Mouse (Mus musculus) bone marrow, adult 2 months (tissue): ENCODE measurements around the gene Gatad1.

Experiments used
- CTCF ChIP-seq: fragments of 200-500 bp; IDR thresholded peaks from 2 replicates; pipeline ENCODE4 v1.5.1; 2011; ENCODE audit warnings: low read length, control low read depth; ENCODE audit not compliant: control insufficient read depth, insufficient read depth
- POLR2A ChIP-seq: fragments of 200-500 bp; IDR thresholded peaks from 2 replicates; pipeline ENCODE4 v1.6.1; 2011; ENCODE audit warnings: low read depth, mild to moderate bottlenecking, control low read depth, low read length, borderline replicate concordance; ENCODE audit not compliant: control insufficient read depth

DNA sequence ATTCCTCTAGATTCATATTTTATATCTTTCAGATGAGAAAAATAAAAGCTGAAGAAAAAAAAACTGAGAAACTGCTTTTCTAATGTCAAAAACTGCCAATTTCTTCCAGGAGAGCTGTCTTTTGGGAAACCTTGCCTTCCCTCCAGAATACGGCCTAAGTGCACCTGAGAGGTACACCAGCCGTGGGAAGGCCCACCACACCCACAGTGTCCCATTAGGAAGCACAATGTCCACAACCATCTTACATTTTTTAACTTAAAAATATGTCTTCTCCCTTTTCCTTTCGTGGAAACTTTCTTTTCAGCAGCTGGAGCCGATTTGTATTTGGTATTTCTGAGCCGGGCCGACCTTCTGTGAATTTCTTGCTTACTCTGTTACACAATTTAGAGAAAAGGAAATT, 10.4 kb downstream of the Gatad1 start:
- no peak for TF ChIP-seq CTCF
- TF ChIP-seq POLR2A: no peak
